ENCODE assay signal across 10 mouse cellular contexts in genomic region chr12:105557250-105557925, GRCm38 (mm10). TPM values are rescaled to one million over a fixed set of nuclear protein-coding genes. Genes with fewer than 3 reads are reported as not detected.
DNase-seq lines count a peak whose midpoint lies in the region; ATAC-seq and TF ChIP-seq lines count a peak whose summit lies in the region.
"Had no signal": no experiment of that assay in that cellular context is flagged by ENCODE, and none has a peak within 500 bp of the region (broad histone marks: within the 10 kb centered on the region; RNA-seq: fewer than 3 reads in every experiment).

No protein-coding gene starts in this region.

- TF ChIP-seq CTCF in embryonic fibroblast, embryonic 13.5 days (IDR thresholded peaks at IDR 0.05; ENCODE audit: borderline replicate concordance, insufficient read depth, low read length), result no peak
- no peak for TF ChIP-seq CTCF in midbrain, postnatal 0 days (IDR thresholded peaks at IDR 0.05)
- no peak for TF ChIP-seq CTCF in layer of hippocampus, adult 2 months (conservative IDR thresholded peaks at IDR 0.05)
- TF ChIP-seq CTCF in thymus, adult 2 months (IDR thresholded peaks at IDR 0.05; ENCODE audit: borderline replicate concordance, control insufficient read depth, extremely low read depth, insufficient read depth, low read length, poor library complexity), result no peak

- no peak overlapping the region for H3K4me2 ChIP-seq in heart, embryonic 11.5 days
- no peak overlapping the region for H3K4me2 ChIP-seq in midbrain, postnatal 0 days (ENCODE audit: low read depth, low read length, poor library complexity, severe bottlenecking)

- H3K4me3 ChIP-seq in heart, embryonic 11.5 days (ENCODE audit: low read depth, low read length), result no peak overlapping the region
- H3K4me3 ChIP-seq in embryonic fibroblast, embryonic 13.5 days (ENCODE audit: insufficient read depth, low read length), result no peak overlapping the region
- H3K4me3 ChIP-seq in midbrain, postnatal 0 days (ENCODE audit: low read depth, low read length), result no peak overlapping the region
- no peak overlapping the region for H3K4me3 ChIP-seq in layer of hippocampus, adult 2 months
- no peak overlapping the region for H3K4me3 ChIP-seq in thymus, adult 2 months (ENCODE audit: control insufficient read depth, insufficient read depth, low read length)

- H3K4me1 ChIP-seq in heart, embryonic 11.5 days (ENCODE audit: control insufficient read depth, insufficient read depth, low read length), result peaks cover 48% of the 10 kb centered on the region
- peaks cover 7% of the 10 kb centered on the region for H3K4me1 ChIP-seq in embryonic fibroblast, embryonic 13.5 days (ENCODE audit: control insufficient read depth, insufficient read depth, low read length)
- H3K4me1 ChIP-seq in midbrain, postnatal 0 days (ENCODE audit: insufficient read depth, low read length), result no peaks in the 10 kb centered on the region
- no peaks in the 10 kb centered on the region for H3K4me1 ChIP-seq in thymus, adult 2 months (replicated peaks; ENCODE audit: control insufficient read depth, insufficient read depth, low read length)

- H3K36me3 ChIP-seq in heart, embryonic 11.5 days (ENCODE audit: control insufficient read depth, insufficient read depth, low read length), result no peaks in the 10 kb centered on the region
- H3K36me3 ChIP-seq in midbrain, postnatal 0 days (ENCODE audit: insufficient read depth, low read length), result no peaks in the 10 kb centered on the region
- no peaks in the 10 kb centered on the region for H3K36me3 ChIP-seq in thymus, adult 2 months (ENCODE audit: control insufficient read depth, insufficient read depth, low read length)

- intact Hi-C loops in heart, postnatal 14 days (cut with DNase I), result no loop called here

- H3K9ac ChIP-seq in heart, embryonic 11.5 days (ENCODE audit: low read depth, low read length), result no peak overlapping the region
- H3K9ac ChIP-seq in midbrain, postnatal 0 days (replicated peaks; ENCODE audit: low read length, poor library complexity, severe bottlenecking), result no peak overlapping the region

- no peak for TF ChIP-seq POLR2A in embryonic fibroblast, embryonic 13.5 days (IDR thresholded peaks at IDR 0.05; ENCODE audit: low read depth, low read length)
- TF ChIP-seq POLR2A in thymus, adult 2 months (IDR thresholded peaks at IDR 0.05; ENCODE audit: control insufficient read depth, extremely low read depth, insufficient read depth, low read length, poor library complexity), result no peak

- WGBS in heart, embryonic 11.5 days (ENCODE audit: insufficient replicate concordance), result 52% methylated on average over 7 of the region's 7 CpGs
- WGBS in midbrain, postnatal 0 days, result 73% methylated on average over 7 of the region's 7 CpGs
- 78% methylated on average over 7 of the region's 7 CpGs for WGBS in thymus, adult 2 months

- H3K9me3 ChIP-seq in heart, embryonic 11.5 days (replicated peaks; ENCODE audit: control insufficient read depth, low read length), result no peaks in the 10 kb centered on the region
- H3K9me3 ChIP-seq in midbrain, postnatal 0 days (ENCODE audit: low read length), result no peaks in the 10 kb centered on the region

- H3K27ac ChIP-seq in heart, embryonic 11.5 days (ENCODE audit: low read depth, low read length), result no peak overlapping the region
- peak overlapping the region; percentile 13; the same call in 1 of the 2 replicates for H3K27ac ChIP-seq in embryonic fibroblast, embryonic 13.5 days (ENCODE audit: insufficient read depth, low read length)
- no peak overlapping the region for H3K27ac ChIP-seq in midbrain, postnatal 0 days (ENCODE audit: low read depth, low read length)
- no peak overlapping the region for H3K27ac ChIP-seq in layer of hippocampus, adult 2 months
- no peak overlapping the region for H3K27ac ChIP-seq in thymus, adult 2 months (ENCODE audit: control insufficient read depth, insufficient read depth, low read length)

- no peak; the same call in 1 of the 2 replicates for ATAC-seq in heart, embryonic 11.5 days (replicated peaks; ENCODE audit: insufficient number of reproducible peaks, low FRiP score, low TSS enrichment)
- no peak for ATAC-seq in midbrain, postnatal 0 days (ENCODE audit: low FRiP score)

- peaks cover 11% of the 10 kb centered on the region for H3K27me3 ChIP-seq in heart, embryonic 11.5 days (ENCODE audit: control insufficient read depth, insufficient read depth, low read length)
- peaks cover 5% of the 10 kb centered on the region; the same call in 1 of the 2 replicates for H3K27me3 ChIP-seq in midbrain, postnatal 0 days (ENCODE audit: insufficient read depth, low read length)
- H3K27me3 ChIP-seq in thymus, adult 2 months (ENCODE audit: control insufficient read depth, insufficient read depth, low read length), result no peaks in the 10 kb centered on the region

- DNase-seq in heart, adult 11 months, result peak; percentile 98
- DNase-seq in heart, postnatal 14 days, result peak; percentile 70 to 71
- DNase-seq in lung, postnatal 14 days, result peak; percentile 65
- DNase-seq in midbrain, postnatal 0 days (ENCODE audit: low spot score), result no peak
- no peak for DNase-seq in layer of hippocampus, adult 2 months (ENCODE audit: low spot score in 2 of 2)
- DNase-seq in thymus, adult 2 months, result no peak
- DNase-seq: layer of hippocampus, adult 9-11 months had no signal

RNA-seq across cellular contexts. Expression of gene Bdkrb2, which starts 5.6 kb away (rescaled TPM):
- 0.42 and 0.69 TPM in 2 replicates for polyA plus RNA-seq in heart, embryonic 11.5 days (2014; fragmentation: Nextera tagmentation; extraction: Ambion mirVana)
- 0.58 and 0.90 TPM in 2 replicates for polyA plus RNA-seq in embryonic fibroblast, embryonic 13.5 days (2011; ENCODE audit: insufficient read length, low read depth, missing spikeins)
- 1 to 10 TPM; 1.6 TPM for total RNA-seq in heart, postnatal 14 days (2021)
- total RNA-seq in midbrain, postnatal 0 days (2014; rRNA removed), result 1.6 and 2.9 TPM in 2 replicates
- 0.64 and 0.97 TPM in 2 replicates for polyA plus RNA-seq in midbrain, postnatal 0 days (2015; fragmentation: Nextera tagmentation; extraction: Ambion mirVana)
- total RNA-seq in layer of hippocampus, adult 2 months (2021), result under 1 TPM; 0.28 to 0.69 TPM
- 0.92 and 1.4 TPM in 2 replicates for polyA plus RNA-seq in thymus, adult 2 months (2012; rRNA removed)
- total RNA-seq: megakaryocyte, adult 5-6 weeks had no signal

RNA-seq across cellular contexts. Expression of gene Bdkrb1, which starts 45.5 kb away (rescaled TPM):
- polyA plus RNA-seq in heart, embryonic 11.5 days (2014; fragmentation: Nextera tagmentation; extraction: Ambion mirVana), result not detected in 2 replicates
- polyA plus RNA-seq in embryonic fibroblast, embryonic 13.5 days (2011; ENCODE audit: insufficient read length, low read depth, missing spikeins), result 0.60 TPM in 1 of 2 replicates, not detected in the other
- total RNA-seq in heart, postnatal 14 days (2021), result not detected
- total RNA-seq in midbrain, postnatal 0 days (2014; rRNA removed), result 0.22 and 0.24 TPM in 2 replicates
- 0.19 and 0.25 TPM in 2 replicates for polyA plus RNA-seq in midbrain, postnatal 0 days (2015; fragmentation: Nextera tagmentation; extraction: Ambion mirVana)
- not detected for total RNA-seq in layer of hippocampus, adult 2 months (2021)
- polyA plus RNA-seq in thymus, adult 2 months (2012; rRNA removed), result 1.6 and 2.3 TPM in 2 replicates
- total RNA-seq: megakaryocyte, adult 5-6 weeks had no signal

Comparison
In these comparisons a context has a peak if more than half of its experiments do, and no peak if none do; other contexts are left out.
1. DNase-seq: peak in heart, adult 11 months (single experiment), heart, postnatal 14 days (2 of 2) and lung, postnatal 14 days (single experiment); none in midbrain, postnatal 0 days (single experiment), layer of hippocampus, adult 2 months (0 of 2) and thymus, adult 2 months (single experiment).